Mouse (Mus musculus): ENCODE measurements at regions not wholly inside any gene's neighbourhood (a gene's known extent, or its start where the extent isn't known, plus 50 kb on each side); places are given as distances from the start of the nearest gene placed in this dataset.

DNA sequence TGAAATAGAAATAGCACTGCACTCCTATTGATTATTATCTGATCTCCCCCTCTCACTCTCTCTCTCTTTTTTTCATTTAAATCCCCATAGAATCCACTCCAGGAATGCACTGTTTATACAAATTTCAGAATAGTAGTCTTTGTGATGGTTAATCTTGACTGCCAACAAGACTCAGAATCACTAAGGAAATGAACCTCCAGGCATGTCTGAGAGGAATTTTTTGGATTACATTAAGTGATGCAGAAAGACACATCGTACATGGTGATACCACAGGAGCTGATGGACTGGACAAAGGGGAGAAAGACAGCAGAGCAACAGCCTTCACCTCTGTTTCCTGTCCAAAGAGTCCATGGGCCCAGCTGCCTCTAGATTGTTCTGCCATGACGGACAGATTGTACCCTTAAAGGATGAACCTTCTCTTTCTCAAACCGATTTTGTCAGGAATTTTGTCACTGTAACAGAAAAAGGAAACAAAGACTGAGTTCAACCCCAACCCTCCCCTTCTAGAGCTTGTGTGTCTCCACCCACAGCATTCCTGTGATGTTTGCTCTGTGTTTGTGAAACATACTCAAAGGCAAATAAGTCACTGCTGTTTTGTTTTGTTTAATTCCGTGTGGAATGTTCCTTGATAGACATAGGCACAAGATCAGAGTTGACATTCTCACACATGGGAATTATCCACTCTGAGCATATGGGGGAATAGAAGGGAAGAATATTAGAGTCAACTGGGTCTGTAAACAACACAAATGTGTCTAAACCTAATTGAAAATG lies 59.1 kb upstream of the Gm34302 start:
- DNase-seq (ENCODE audit: low spot score): no peak

DNA sequence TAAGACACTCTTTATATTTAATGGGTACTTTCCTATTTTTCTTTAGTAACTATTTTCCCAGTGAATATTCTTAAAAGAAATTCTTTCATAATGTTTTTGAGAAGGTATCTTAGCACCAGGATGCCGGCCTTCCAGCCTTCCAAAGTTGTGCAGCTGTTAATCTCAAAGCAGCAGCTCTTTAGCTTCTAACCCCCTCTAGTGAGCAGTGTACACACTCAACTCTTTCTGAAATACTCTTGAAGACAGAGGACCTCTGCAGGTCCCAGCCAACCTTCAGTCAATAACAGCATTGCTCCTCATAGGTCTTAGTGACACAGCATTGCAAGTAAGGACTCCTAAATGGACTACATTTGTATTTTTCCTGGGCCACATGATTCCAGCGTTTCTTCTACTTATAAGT lies 55.2 kb upstream of the Gm34302 start:
- no peak for DNase-seq (ENCODE audit: low spot score)

DNA sequence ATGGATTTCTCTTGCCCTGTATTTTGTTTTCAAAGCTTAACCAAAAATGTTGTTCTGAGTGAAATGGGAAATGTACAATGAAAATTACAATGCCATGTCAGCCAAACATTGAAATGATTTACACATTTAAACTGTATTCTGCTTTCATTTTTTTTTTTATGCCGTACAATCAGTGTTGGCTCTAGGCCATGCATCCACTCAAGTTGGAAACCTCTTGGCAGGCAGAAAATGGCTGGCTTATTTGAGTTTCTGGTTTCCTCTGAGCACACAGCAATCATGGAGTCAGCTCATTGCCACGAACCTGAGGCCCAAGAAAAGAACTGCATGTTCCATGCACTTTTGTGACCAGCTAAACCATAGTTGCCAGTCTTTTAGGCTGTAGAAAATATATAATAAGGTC lies 50.5 kb upstream of the Gm34302 start:
- no peak for DNase-seq (ENCODE audit: low spot score)
